ENCODE assay signal across 25 mouse cellular contexts in genomic region chr1:177663163-177663562, GRCm38 (mm10).
DNase-seq lines count a peak whose midpoint lies in the region; ATAC-seq and TF ChIP-seq lines count a peak whose summit lies in the region.
"Had no signal": no experiment of that assay in that cellular context is flagged by ENCODE, and none has a peak within 500 bp of the region (broad histone marks: within the 10 kb centered on the region; RNA-seq: fewer than 3 reads in every experiment).

No protein-coding gene starts in this region.

- H3K36me3 ChIP-seq in hindbrain, postnatal 0 days (ENCODE audit: insufficient read depth, low read length), result no peaks in the 10 kb centered on the region
- no peaks in the 10 kb centered on the region for H3K36me3 ChIP-seq in hindbrain, embryonic 10.5 days
- no peaks in the 10 kb centered on the region for H3K36me3 ChIP-seq in kidney, embryonic 15.5 days
- H3K36me3 ChIP-seq in midbrain, embryonic 11.5 days (ENCODE audit: control insufficient read depth, insufficient read depth, low read length), result no peaks in the 10 kb centered on the region
- H3K36me3 ChIP-seq: forebrain, embryonic 10.5 days; heart, embryonic 15.5 days; hindbrain, embryonic 15.5 days; limb, embryonic 12.5 days; liver, embryonic 13.5 days; midbrain, embryonic 13.5 days had no signal

- H3K27me3 ChIP-seq in hindbrain, postnatal 0 days (ENCODE audit: insufficient read depth, low read length), result no peaks in the 10 kb centered on the region
- H3K27me3 ChIP-seq in hindbrain, embryonic 10.5 days (ENCODE audit: insufficient read depth, poor library complexity, severe bottlenecking), result no peaks in the 10 kb centered on the region
- H3K27me3 ChIP-seq in kidney, embryonic 15.5 days, result no peaks in the 10 kb centered on the region
- no peaks in the 10 kb centered on the region for H3K27me3 ChIP-seq in midbrain, embryonic 11.5 days (ENCODE audit: control insufficient read depth, insufficient read depth, low read length)
- H3K27me3 ChIP-seq: heart, embryonic 15.5 days; hindbrain, embryonic 15.5 days; limb, embryonic 12.5 days; liver, embryonic 13.5 days; midbrain, embryonic 13.5 days had no signal

- no peak overlapping the region for H3K9ac ChIP-seq in hindbrain, postnatal 0 days (replicated peaks; ENCODE audit: low read length)
- no peak overlapping the region for H3K9ac ChIP-seq in kidney, embryonic 15.5 days
- no peak overlapping the region for H3K9ac ChIP-seq in midbrain, embryonic 11.5 days (ENCODE audit: low read length)
- H3K9ac ChIP-seq: heart, embryonic 15.5 days; hindbrain, embryonic 15.5 days; limb, embryonic 12.5 days; liver, embryonic 13.5 days; lung, embryonic 14.5 days; midbrain, embryonic 13.5 days had no signal

- H3K4me2 ChIP-seq in hindbrain, postnatal 0 days (ENCODE audit: low read depth, low read length), result no peak overlapping the region
- H3K4me2 ChIP-seq in kidney, embryonic 15.5 days, result no peak overlapping the region
- H3K4me2 ChIP-seq in midbrain, embryonic 11.5 days, result no peak overlapping the region
- H3K4me2 ChIP-seq: heart, embryonic 15.5 days; hindbrain, embryonic 15.5 days; limb, embryonic 12.5 days; liver, embryonic 13.5 days; lung, embryonic 14.5 days; midbrain, embryonic 13.5 days had no signal

- H3K4me1 ChIP-seq in hindbrain, postnatal 0 days (ENCODE audit: insufficient read depth, low read length), result no peaks in the 10 kb centered on the region
- H3K4me1 ChIP-seq in hindbrain, embryonic 10.5 days (replicated peaks), result no peaks in the 10 kb centered on the region
- no peaks in the 10 kb centered on the region for H3K4me1 ChIP-seq in kidney, embryonic 15.5 days
- H3K4me1 ChIP-seq in midbrain, embryonic 11.5 days (ENCODE audit: control insufficient read depth, insufficient read depth, low read length), result no peaks in the 10 kb centered on the region
- H3K4me1 ChIP-seq: forebrain, embryonic 10.5 days; heart, embryonic 15.5 days; hindbrain, embryonic 15.5 days; limb, embryonic 12.5 days; liver, embryonic 13.5 days; midbrain, embryonic 13.5 days had no signal

- no peak overlapping the region for H3K27ac ChIP-seq in hindbrain, postnatal 0 days
- H3K27ac ChIP-seq in hindbrain, embryonic 10.5 days, result no peak overlapping the region
- no peak overlapping the region for H3K27ac ChIP-seq in kidney, embryonic 15.5 days
- H3K27ac ChIP-seq in midbrain, embryonic 11.5 days (ENCODE audit: low read depth, low read length), result no peak overlapping the region
- H3K27ac ChIP-seq: forebrain, embryonic 10.5 days; heart, embryonic 15.5 days; hindbrain, embryonic 15.5 days; limb, embryonic 12.5 days; liver, embryonic 13.5 days; midbrain, embryonic 13.5 days had no signal

- ATAC-seq in hindbrain, postnatal 0 days, result no peak
- peak; percentile 64 for ATAC-seq in kidney, embryonic 15.5 days (replicated peaks; ENCODE audit: low FRiP score)
- no peak for ATAC-seq in midbrain, embryonic 11.5 days (ENCODE audit: low FRiP score)
- ATAC-seq: CD4-positive, CD25-positive, alpha-beta regulatory T cell, adult 4 months; forebrain, embryonic 16.5 days; intestine, embryonic 16.5 days; midbrain, embryonic 13.5 days had no signal

- peak; percentile 5 for DNase-seq in hindbrain, postnatal 0 days (ENCODE audit: low spot score)
- no peak for DNase-seq in hindbrain, embryonic 10.5 days (ENCODE audit: low spot score)
- DNase-seq in kidney, adult 11 months, result peak; percentile 78
- peak; percentile 79 for DNase-seq in kidney, postnatal 36 days
- no peak for DNase-seq in thymus, postnatal 14 days
- DNase-seq in left cerebral cortex, adult 11 months (ENCODE audit: low spot score), result no peak
- no peak for DNase-seq in midbrain, embryonic 11.5 days (ENCODE audit: low spot score, missing footprints)
- DNase-seq: cerebellum, adult 11-12 months; cerebellum, postnatal 10 days; gastrocnemius, postnatal 36 days; heart, postnatal 36 days; layer of hippocampus, postnatal 36 days; liver, embryonic 13.5 days; lung, embryonic 14.5 days; right cerebral cortex, postnatal 14 days; thymus, postnatal 25 days had no signal

- H3K4me3 ChIP-seq in hindbrain, postnatal 0 days (ENCODE audit: low read length), result no peak overlapping the region
- no peak overlapping the region for H3K4me3 ChIP-seq in hindbrain, embryonic 10.5 days
- no peak overlapping the region for H3K4me3 ChIP-seq in kidney, embryonic 15.5 days (replicated peaks)
- H3K4me3 ChIP-seq in midbrain, embryonic 11.5 days (ENCODE audit: low read depth, low read length), result no peak overlapping the region
- H3K4me3 ChIP-seq: forebrain, embryonic 10.5 days; heart, embryonic 15.5 days; hindbrain, embryonic 15.5 days; limb, embryonic 12.5 days; liver, embryonic 13.5 days; midbrain, embryonic 13.5 days had no signal

- WGBS in hindbrain, postnatal 0 days, result 56% methylated on average over 7 of the region's 7 CpGs
- 77% methylated on average over 7 of the region's 7 CpGs for WGBS in hindbrain, embryonic 10.5 days
- WGBS in kidney, embryonic 15.5 days, result 49% methylated on average over 7 of the region's 7 CpGs
- 80% methylated on average over 7 of the region's 7 CpGs for WGBS in midbrain, embryonic 11.5 days

- no peak for TF ChIP-seq CTCF in hindbrain, postnatal 0 days (IDR thresholded peaks at IDR 0.05; ENCODE audit: low read depth)

- no peaks in the 10 kb centered on the region for H3K9me3 ChIP-seq in hindbrain, postnatal 0 days (ENCODE audit: low read length)
- no peaks in the 10 kb centered on the region for H3K9me3 ChIP-seq in hindbrain, embryonic 10.5 days
- H3K9me3 ChIP-seq in kidney, embryonic 15.5 days (replicated peaks), result no peaks in the 10 kb centered on the region
- H3K9me3 ChIP-seq in midbrain, embryonic 11.5 days (ENCODE audit: control insufficient read depth, low read length), result no peaks in the 10 kb centered on the region
- H3K9me3 ChIP-seq: forebrain, embryonic 10.5 days; heart, embryonic 15.5 days; hindbrain, embryonic 15.5 days; limb, embryonic 12.5 days; liver, embryonic 13.5 days; midbrain, embryonic 13.5 days had no signal

Comparison
In these comparisons a context has a peak if more than half of its experiments do, and no peak if none do; other contexts are left out.
1. DNase-seq: peak in hindbrain, postnatal 0 days (single experiment), kidney, adult 11 months (single experiment) and kidney, postnatal 36 days (2 of 2); none in hindbrain, embryonic 10.5 days (single experiment), thymus, postnatal 14 days (single experiment), left cerebral cortex, adult 11 months (single experiment) and midbrain, embryonic 11.5 days (single experiment).